Mouse (Mus musculus): ENCODE measurements around the gene Cryge.

Gene Cryge

GRCm38 (mm10) chr1:65012726-65013125 is 38.2 kb downstream of the Cryge start:
- no peak for DNase-seq (ENCODE audit: low spot score)

- DNase-seq (ENCODE audit: low spot score), result no peak
Observed at GRCm38 (mm10) chr1:65010153-65010552, 40.8 kb downstream of the Cryge start.

GRCm38 (mm10) chr1:65005575-65005974 is 45.4 kb downstream of the Cryge start:
- DNase-seq (ENCODE audit: low spot score), result no peak

- peak; percentile 51 for DNase-seq (ENCODE audit: low spot score)
Observed at GRCm38 (mm10) chr1:65004526-65004925, 46.4 kb downstream of the Cryge start.
